Mouse (Mus musculus): Measurements from ENCODE around the gene Cops3. TPM values are rescaled to one million over a fixed set of nuclear protein-coding genes. Genes with fewer than 3 reads are reported as not detected.

Cops3 gene
- polyA plus RNA-seq, 1 experiment, result 65.7 TPM

DNA sequence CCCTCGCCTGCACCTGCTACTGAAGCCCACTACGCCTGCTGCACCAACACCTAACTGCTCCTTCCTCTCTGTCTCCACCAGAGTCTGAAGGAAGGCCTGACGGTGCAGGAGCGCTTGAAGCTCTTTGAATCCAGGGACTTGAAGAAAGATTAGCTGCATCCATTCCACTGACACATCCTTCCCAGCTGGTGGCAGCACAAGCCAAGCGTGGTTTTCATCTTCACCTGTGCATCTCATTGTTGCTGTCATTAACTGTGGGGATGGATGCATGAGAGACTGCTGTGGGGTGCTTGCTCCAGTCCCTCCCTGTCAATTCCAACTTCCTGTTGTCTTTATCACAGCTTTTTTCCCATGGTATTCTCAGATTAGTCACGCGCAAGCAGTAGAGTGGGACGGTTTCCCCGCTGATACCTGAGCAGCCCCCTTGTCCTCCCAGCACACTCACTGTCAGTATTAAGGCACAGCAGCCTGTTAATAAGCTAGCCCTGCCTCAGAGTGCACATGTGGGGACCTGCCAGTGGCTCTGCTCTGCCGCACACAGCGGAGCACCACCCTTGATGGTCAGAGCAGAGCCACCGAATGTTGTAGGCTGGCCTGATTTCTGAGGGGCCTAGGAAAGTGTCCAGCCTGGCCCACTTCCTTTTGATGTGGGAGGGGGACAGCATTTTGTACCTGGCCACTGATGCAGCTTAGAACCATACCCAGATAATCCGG is 64.0 kb downstream of the Cops3 start:
- no peak overlapping the region for H3K4me3 ChIP-seq
- no peak for TF ChIP-seq USF1 (IDR thresholded peaks at IDR 0.05; ENCODE audit: low read depth)
- TF ChIP-seq POLR2AphosphoS2 (IDR thresholded peaks at IDR 0.05; ENCODE audit: insufficient read length, low read depth), result no peak
- TF ChIP-seq MAX (IDR thresholded peaks at IDR 0.05; ENCODE audit: low read depth), result no peak
- peak in 2 of 3 experiments; percentile 59 to 60 for TF ChIP-seq MYOD1 (IDR thresholded peaks at IDR 0.05; ENCODE audit: control insufficient read depth in 1 of 3, insufficient read length in 2 of 3, low read depth in 2 of 3)
- no peak for TF ChIP-seq TCF12 (IDR thresholded peaks at IDR 0.05; ENCODE audit: insufficient read depth, poor library complexity, severe bottlenecking)
- no peak for TF ChIP-seq POLR2A (IDR thresholded peaks at IDR 0.05; ENCODE audit: insufficient read length, low read depth)
- TF ChIP-seq TCF3 (IDR thresholded peaks at IDR 0.05; ENCODE audit: insufficient read length, low read depth), result no peak
- peak in 1 of 3 experiments; percentile 35 for TF ChIP-seq MYOG (IDR thresholded peaks at IDR 0.05; ENCODE audit: control insufficient read depth in 1 of 3, insufficient read depth in 1 of 3, insufficient read length in 2 of 3, low read depth in 2 of 3)
- no peak for TF ChIP-seq E2F4 (IDR thresholded peaks at IDR 0.05; ENCODE audit: insufficient read depth)
- no peak for TF ChIP-seq REST (IDR thresholded peaks at IDR 0.05; ENCODE audit: insufficient read depth, insufficient read length)

GRCm38 (mm10) chr11:59774522-59774921 is 65.1 kb downstream of the Cops3 start:
- no peak for TF ChIP-seq CEBPB (IDR thresholded peaks at IDR 0.05; ENCODE audit: insufficient read depth, poor library complexity, severe bottlenecking)
- no peak for TF ChIP-seq USF1 (IDR thresholded peaks at IDR 0.05; ENCODE audit: low read depth)
- no peak for TF ChIP-seq TCF12 (IDR thresholded peaks at IDR 0.05; ENCODE audit: insufficient read depth, poor library complexity, severe bottlenecking)
- no peak for TF ChIP-seq MYOD1 (IDR thresholded peaks at IDR 0.05; ENCODE audit: control insufficient read depth in 1 of 3, insufficient read length in 2 of 3, low read depth in 2 of 3)
- no peak for TF ChIP-seq REST (IDR thresholded peaks at IDR 0.05; ENCODE audit: insufficient read depth, insufficient read length)
- TF ChIP-seq E2F4 (IDR thresholded peaks at IDR 0.05; ENCODE audit: insufficient read depth), result no peak
- TF ChIP-seq MYOG (IDR thresholded peaks at IDR 0.05; ENCODE audit: control insufficient read depth in 1 of 3, insufficient read depth in 1 of 3, insufficient read length in 2 of 3, low read depth in 2 of 3), result no peak
- TF ChIP-seq SRF (IDR thresholded peaks at IDR 0.05; ENCODE audit: control insufficient read depth, insufficient read length, low read depth), result no peak
- TF ChIP-seq TCF3 (IDR thresholded peaks at IDR 0.05; ENCODE audit: insufficient read length, low read depth), result no peak
- no peak for TF ChIP-seq POLR2A (IDR thresholded peaks at IDR 0.05; ENCODE audit: insufficient read length, low read depth)
- no peak for TF ChIP-seq POLR2AphosphoS2 (IDR thresholded peaks at IDR 0.05; ENCODE audit: insufficient read length, low read depth)
- TF ChIP-seq MAX (IDR thresholded peaks at IDR 0.05; ENCODE audit: low read depth), result no peak
- Histone ChIP-seq H3K4me2 (ENCODE audit: low read depth) (no peak overlapping the region), H3ac (ENCODE audit: control insufficient read depth, insufficient read length) (no peak overlapping the region), H3K36me3 (ENCODE audit: control insufficient read depth, insufficient read depth) (peaks cover 63% of the 10 kb centered on the region), H3K4me3 (no peak overlapping the region), H3K27me3 (ENCODE audit: control insufficient read depth, insufficient read depth, insufficient read length) (no peaks in the 10 kb centered on the region), H3K79me2 (ENCODE audit: control insufficient read depth, insufficient read depth) (no peaks in the 10 kb centered on the region)

More for the DNA sequence above, 64.0 kb downstream of the Cops3 start:
- Histone ChIP-seq H3ac (ENCODE audit: control insufficient read depth, insufficient read length) (no peak overlapping the region), H3K36me3 (ENCODE audit: control insufficient read depth, insufficient read depth) (peaks cover 60% of the 10 kb centered on the region), H3K4me2 (ENCODE audit: low read depth) (no peak overlapping the region), H3K79me2 (ENCODE audit: control insufficient read depth, insufficient read depth) (no peaks in the 10 kb centered on the region), H3K27me3 (ENCODE audit: control insufficient read depth, insufficient read depth, insufficient read length) (no peaks in the 10 kb centered on the region)

GRCm38 (mm10) chr11:59772902-59773301 is 66.7 kb downstream of the Cops3 start:
- H3K79me2 ChIP-seq (ENCODE audit: control insufficient read depth, insufficient read depth), result no peaks in the 10 kb centered on the region
- H3K4me2 ChIP-seq (ENCODE audit: low read depth), result no peak overlapping the region
- H3ac ChIP-seq (ENCODE audit: control insufficient read depth, insufficient read length), result no peak overlapping the region
- H3K27me3 ChIP-seq (ENCODE audit: control insufficient read depth, insufficient read depth, insufficient read length), result no peaks in the 10 kb centered on the region
- no peak overlapping the region for H3K4me3 ChIP-seq
- TF ChIP-seq POLR2AphosphoS2 (IDR thresholded peaks at IDR 0.05; ENCODE audit: insufficient read length, low read depth) (no peak), TCF12 (IDR thresholded peaks at IDR 0.05; ENCODE audit: insufficient read depth, poor library complexity, severe bottlenecking) (no peak), POLR2A (IDR thresholded peaks at IDR 0.05; ENCODE audit: insufficient read length, low read depth) (no peak), TCF3 (IDR thresholded peaks at IDR 0.05; ENCODE audit: insufficient read length, low read depth) (no peak), USF1 (IDR thresholded peaks at IDR 0.05; ENCODE audit: low read depth) (no peak)
- peaks cover 78% of the 10 kb centered on the region for H3K36me3 ChIP-seq (ENCODE audit: control insufficient read depth, insufficient read depth)

- no peak overlapping the region for H3K4me2 ChIP-seq (ENCODE audit: low read depth)
- peaks cover 80% of the 10 kb centered on the region for H3K36me3 ChIP-seq (ENCODE audit: control insufficient read depth, insufficient read depth)
- H3K27me3 ChIP-seq (ENCODE audit: control insufficient read depth, insufficient read depth, insufficient read length), result no peaks in the 10 kb centered on the region
- H3K79me2 ChIP-seq (ENCODE audit: control insufficient read depth, insufficient read depth), result no peaks in the 10 kb centered on the region
- no peak overlapping the region for H3K4me3 ChIP-seq
- no peak for TF ChIP-seq TCF12 (IDR thresholded peaks at IDR 0.05; ENCODE audit: insufficient read depth, poor library complexity, severe bottlenecking)
- TF ChIP-seq USF1 (IDR thresholded peaks at IDR 0.05; ENCODE audit: low read depth), result no peak
- no peak for TF ChIP-seq MAX (IDR thresholded peaks at IDR 0.05; ENCODE audit: low read depth)
- TF ChIP-seq SRF (IDR thresholded peaks at IDR 0.05; ENCODE audit: control insufficient read depth, insufficient read length, low read depth), result no peak
- no peak for TF ChIP-seq TCF3 (IDR thresholded peaks at IDR 0.05; ENCODE audit: insufficient read length, low read depth)
- H3ac ChIP-seq (ENCODE audit: control insufficient read depth, insufficient read length), result no peak overlapping the region
Measured at GRCm38 (mm10) chr11:59772291-59772690, 67.3 kb downstream of the Cops3 start.

DNA sequence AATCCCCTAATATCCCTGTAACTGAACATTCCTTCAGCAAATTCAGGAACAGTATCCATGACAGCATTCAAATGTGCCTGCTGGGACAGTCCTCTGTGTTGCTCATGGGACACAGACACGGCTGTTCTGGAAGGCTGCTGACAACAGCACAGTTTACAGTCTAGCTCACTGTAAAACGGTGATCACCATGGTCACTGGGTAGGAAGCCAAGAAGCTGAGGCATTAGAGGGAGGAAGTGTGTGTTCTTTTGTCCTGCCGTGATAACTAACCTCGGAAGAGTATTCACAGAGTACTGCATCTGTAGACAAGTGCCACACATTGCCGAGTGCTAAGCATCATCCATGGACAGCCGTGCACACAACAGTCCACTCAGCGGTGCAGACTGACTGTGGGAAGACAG is 68.9 kb downstream of the Cops3 start:
- Histone ChIP-seq H3K79me2 (ENCODE audit: control insufficient read depth, insufficient read depth) (no peaks in the 10 kb centered on the region), H3K4me2 (ENCODE audit: low read depth) (no peak overlapping the region), H3K4me3 (no peak overlapping the region), H3ac (ENCODE audit: control insufficient read depth, insufficient read length) (no peak overlapping the region), H3K36me3 (ENCODE audit: control insufficient read depth, insufficient read depth) (peaks cover 77% of the 10 kb centered on the region), H3K27me3 (ENCODE audit: control insufficient read depth, insufficient read depth, insufficient read length) (no peaks in the 10 kb centered on the region)
- no peak for TF ChIP-seq MAX (IDR thresholded peaks at IDR 0.05; ENCODE audit: low read depth)
- TF ChIP-seq REST (IDR thresholded peaks at IDR 0.05; ENCODE audit: insufficient read depth, insufficient read length), result no peak
- no peak for TF ChIP-seq POLR2A (IDR thresholded peaks at IDR 0.05; ENCODE audit: insufficient read length, low read depth)
- no peak for TF ChIP-seq SRF (IDR thresholded peaks at IDR 0.05; ENCODE audit: control insufficient read depth, insufficient read length, low read depth)
- TF ChIP-seq TCF3 (IDR thresholded peaks at IDR 0.05; ENCODE audit: insufficient read length, low read depth), result no peak
- TF ChIP-seq TCF12 (IDR thresholded peaks at IDR 0.05; ENCODE audit: insufficient read depth, poor library complexity, severe bottlenecking), result no peak
- no peak for TF ChIP-seq POLR2AphosphoS2 (IDR thresholded peaks at IDR 0.05; ENCODE audit: insufficient read length, low read depth)
- no peak for TF ChIP-seq MYOG (IDR thresholded peaks at IDR 0.05; ENCODE audit: control insufficient read depth in 1 of 3, insufficient read depth in 1 of 3, insufficient read length in 2 of 3, low read depth in 2 of 3)
- TF ChIP-seq USF1 (IDR thresholded peaks at IDR 0.05; ENCODE audit: low read depth), result no peak
- TF ChIP-seq E2F4 (IDR thresholded peaks at IDR 0.05; ENCODE audit: insufficient read depth), result no peak
- TF ChIP-seq CEBPB (IDR thresholded peaks at IDR 0.05; ENCODE audit: insufficient read depth, poor library complexity, severe bottlenecking), result no peak
- TF ChIP-seq MYOD1 (IDR thresholded peaks at IDR 0.05; ENCODE audit: control insufficient read depth in 1 of 3, insufficient read length in 2 of 3, low read depth in 2 of 3), result no peak

Data from myocyte (in vitro differentiated cells).